Mouse (Mus musculus) liver, embryonic 16.5 days (tissue): ENCODE data around the gene Rubcnl. TPM values are rescaled to one million over a fixed set of nuclear protein-coding genes. Genes with fewer than 3 reads are reported as not detected.

Experiments
- ATAC-seq: fragments of 200-750 bp; cut with Nextera tagmentation; 2 replicates; pipeline ENCODE4 v1.8.0; 2017; ENCODE audit warnings: low read depth, mild to moderate bottlenecking, moderate number of reproducible peaks, moderate library complexity
- H3K27ac ChIP-seq: fragments of 300-500 bp; sonication (generic); 2 replicates; pipeline ENCODE4 v1.5.1; 2014; ENCODE audit warnings: mild to moderate bottlenecking, low read length
- H3K27me3 ChIP-seq: fragments of 300-500 bp; sonication (generic); 2 replicates; pipeline ENCODE4 v1.6.1; 2014; ENCODE audit warnings: low read depth, low read length, mixed read lengths; ENCODE audit not compliant: control insufficient read depth, insufficient read depth
- H3K36me3 ChIP-seq: fragments of 300-500 bp; sonication (generic); 2 replicates; pipeline ENCODE4 v1.6.1; 2014; ENCODE audit warnings: mild to moderate bottlenecking; ENCODE audit not compliant: control insufficient read depth, insufficient read depth
- H3K4me1 ChIP-seq: fragments of 300-500 bp; sonication (generic); 2 replicates; pipeline ENCODE4 v1.6.1; 2014; ENCODE audit warnings: low read depth, low read length, mixed read lengths; ENCODE audit not compliant: control insufficient read depth
- H3K4me2 ChIP-seq: fragments of 300-500 bp; sonication (generic); 2 replicates; pipeline ENCODE4 v1.6.1; 2014; ENCODE audit warnings: low read depth, low read length, mixed read lengths
- H3K4me3 ChIP-seq: fragments of 300-500 bp; sonication (generic); 2 replicates; pipeline ENCODE4 v1.5.1; 2014; ENCODE audit warnings: low read depth, mild to moderate bottlenecking, low read length
- H3K9ac ChIP-seq: fragments of 300-500 bp; sonication (generic); 2 replicates; pipeline ENCODE4 v1.6.1; 2014; ENCODE audit warnings: low read depth, low read length
- H3K9me3 ChIP-seq: fragments of 300-500 bp; sonication (generic); replicated peaks from 2 replicates; pipeline ENCODE4 v1.6.1; 2016; ENCODE audit warnings: low read length; ENCODE audit not compliant: control insufficient read depth
- WGBS: fragments of 180-500 bp; shearing (Covaris S2); extraction: QIAGEN DNeasy Blood & Tissue Kit; methylation state at CpG from one replicate; pipeline ENCODE4 v1.1.7; 2014; ENCODE audit not compliant: insufficient replicate concordance; 5-methylcytosine and 5-hydroxymethylcytosine counted together
- polyA plus RNA-seq: library from polyadenylated mRNA; unstranded; fragments of >200 nt; fragmentation: Nextera tagmentation; extraction: Ambion mirVana; gene quantifications from 2 replicates; pipeline ENCODE4 v1.2.1, GENCODE M21; 2015

Rubcnl gene
- polyA plus RNA-seq, 1 experiment from 2014 or later = 0.33 TPM

DNA sequence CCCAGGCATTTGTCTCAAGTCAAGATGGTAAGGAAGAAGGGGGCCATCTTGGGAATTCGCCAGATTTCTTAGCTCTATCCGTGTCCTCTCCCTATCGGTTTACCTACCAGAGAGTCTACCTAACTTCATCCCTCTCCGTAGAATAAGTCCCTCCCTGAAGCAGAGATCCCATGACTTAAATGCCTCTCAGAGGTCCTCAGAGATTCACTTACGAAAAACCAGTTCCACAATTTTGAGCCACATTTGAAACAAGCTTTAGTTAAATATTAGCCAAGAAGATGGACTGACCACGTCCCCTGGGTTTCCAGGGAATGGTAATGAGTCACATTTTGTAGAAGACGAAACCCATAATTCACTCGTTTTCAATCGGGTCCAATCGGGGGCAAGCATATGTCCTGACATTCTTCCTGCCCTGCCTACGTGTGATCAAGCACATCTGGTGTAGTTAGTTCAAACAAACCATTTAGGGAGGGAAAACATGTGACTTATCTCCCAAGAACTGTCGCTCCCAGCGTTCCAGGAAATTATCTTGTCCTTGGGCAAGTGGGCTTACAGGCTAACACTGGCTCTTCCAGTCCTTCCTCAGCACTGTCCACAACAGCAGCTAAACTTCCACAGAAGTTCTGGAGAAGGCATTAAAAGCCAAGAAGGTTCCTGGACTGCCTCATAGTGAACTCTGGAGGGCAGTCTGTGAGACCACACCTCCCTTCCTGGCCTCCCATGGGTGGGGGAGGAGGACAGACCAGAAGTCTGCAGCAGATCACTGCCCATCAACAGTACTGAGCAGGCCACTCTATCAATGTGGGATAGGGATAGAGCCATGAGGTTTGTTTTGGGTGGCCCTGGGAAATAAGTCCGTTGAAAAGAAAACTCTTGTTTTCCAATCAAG, 38.9 kb downstream of the Rubcnl start:
- no peak overlapping the region for H3K4me3 ChIP-seq
- 55% methylated on average over 14 of the region's 14 CpGs for WGBS
- H3K4me2 ChIP-seq = no peak overlapping the region
- no peak overlapping the region for H3K9ac ChIP-seq
- H3K9me3 ChIP-seq = no peaks in the 10 kb centered on the region
- no peaks in the 10 kb centered on the region for H3K36me3 ChIP-seq
- ATAC-seq = peak; percentile 69
- H3K27me3 ChIP-seq = no peaks in the 10 kb centered on the region
- peak overlapping the region; percentile 23; the same call in 1 of the 2 replicates for H3K27ac ChIP-seq
- H3K4me1 ChIP-seq = no peaks in the 10 kb centered on the region; the same call in 1 of the 2 replicates

DNA sequence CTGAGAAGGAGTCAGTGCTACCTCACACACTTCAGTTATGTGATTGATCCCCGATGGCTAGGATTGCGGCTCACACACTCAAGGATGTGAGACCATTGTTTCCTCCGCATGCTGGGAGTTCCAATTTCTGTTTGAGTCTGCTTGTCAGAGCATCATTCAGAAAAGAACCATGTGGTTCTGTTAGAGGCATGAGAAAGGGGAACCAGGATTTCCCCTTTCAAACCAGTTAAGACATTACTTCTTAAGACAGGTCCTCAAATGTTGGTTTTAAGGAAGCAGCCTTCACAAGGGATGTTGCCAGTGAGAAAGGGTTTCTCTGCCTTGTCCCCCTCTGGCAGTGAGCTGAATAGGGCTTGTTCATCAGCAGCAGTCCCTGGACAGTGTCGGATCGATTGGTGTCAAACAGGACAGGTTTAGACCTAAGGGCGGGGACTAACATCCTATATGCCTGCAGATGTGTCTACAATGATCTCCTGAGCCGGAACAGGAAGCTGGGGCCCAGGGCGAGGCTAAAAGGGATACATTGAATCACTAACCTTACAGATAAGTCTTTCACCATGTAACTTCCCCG, 41.1 kb downstream of the Rubcnl start:
- ATAC-seq = no peak
- no peaks in the 10 kb centered on the region; the same call in 1 of the 2 replicates for H3K4me1 ChIP-seq
- no peaks in the 10 kb centered on the region for H3K36me3 ChIP-seq
- no peaks in the 10 kb centered on the region for H3K27me3 ChIP-seq
- peak overlapping the region; percentile 59; the same call in 1 of the 2 replicates for H3K27ac ChIP-seq
- no peak overlapping the region for H3K9ac ChIP-seq
- H3K9me3 ChIP-seq = no peaks in the 10 kb centered on the region
- 19% methylated on average over 9 of the region's 9 CpGs for WGBS
- no peak overlapping the region for H3K4me3 ChIP-seq
- H3K4me2 ChIP-seq = no peak overlapping the region

DNA sequence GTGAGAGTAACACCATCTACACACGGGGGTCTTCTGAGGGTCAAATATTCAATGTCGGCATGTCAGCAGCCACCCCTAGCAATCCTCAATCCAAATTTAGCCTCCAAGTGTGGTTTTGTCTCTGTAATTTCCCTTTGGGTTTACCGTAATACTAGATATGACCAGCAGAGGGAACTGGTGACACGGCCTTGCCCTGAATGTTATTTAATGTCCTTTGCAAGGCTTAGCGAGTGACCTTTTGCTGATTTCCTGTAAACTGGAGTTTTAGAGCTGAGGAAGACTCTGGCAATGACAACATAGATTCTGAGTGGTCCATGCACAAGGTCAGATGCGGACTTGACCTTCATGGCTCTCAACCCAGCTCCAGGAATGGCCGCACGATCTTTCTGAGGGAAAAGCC, 44.7 kb downstream of the Rubcnl start:
- H3K9me3 ChIP-seq = no peaks in the 10 kb centered on the region
- H3K27me3 ChIP-seq = no peaks in the 10 kb centered on the region
- no peaks in the 10 kb centered on the region for H3K36me3 ChIP-seq
- no peak overlapping the region for H3K27ac ChIP-seq
- H3K4me1 ChIP-seq = no peaks in the 10 kb centered on the region
- no peak overlapping the region for H3K9ac ChIP-seq
- no peak for ATAC-seq
- WGBS = 26% methylated on average over 8 of the region's 8 CpGs
- no peak overlapping the region for H3K4me2 ChIP-seq
- H3K4me3 ChIP-seq = no peak overlapping the region

DNA sequence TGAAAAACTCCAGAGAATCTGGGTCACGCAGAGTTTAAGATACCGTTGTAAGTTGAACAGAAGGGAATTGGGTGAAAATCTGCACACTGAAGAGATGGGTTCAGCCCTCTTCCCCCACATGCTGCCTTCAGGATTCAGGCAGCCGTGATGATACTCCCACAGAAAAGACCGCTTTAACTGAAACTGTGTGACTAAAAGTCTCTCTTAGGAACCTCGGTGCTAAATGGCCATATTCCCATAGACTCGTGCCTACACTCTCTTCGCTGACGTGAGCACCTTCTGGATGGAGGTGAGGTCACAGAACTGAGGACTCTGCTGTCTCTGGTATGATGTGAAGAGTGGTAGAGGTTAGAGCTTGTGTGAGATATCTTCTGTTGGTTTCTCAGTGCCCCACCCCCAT, 48.1 kb downstream of the Rubcnl start:
- WGBS = 76% methylated on average over 8 of the region's 8 CpGs
- H3K4me3 ChIP-seq = no peak overlapping the region
- no peaks in the 10 kb centered on the region for H3K36me3 ChIP-seq
- H3K4me2 ChIP-seq = no peak overlapping the region
- ATAC-seq = no peak
- H3K27me3 ChIP-seq = no peaks in the 10 kb centered on the region
- no peaks in the 10 kb centered on the region for H3K9me3 ChIP-seq
- H3K27ac ChIP-seq = no peak overlapping the region
- H3K9ac ChIP-seq = no peak overlapping the region
- H3K4me1 ChIP-seq = no peaks in the 10 kb centered on the region

DNA sequence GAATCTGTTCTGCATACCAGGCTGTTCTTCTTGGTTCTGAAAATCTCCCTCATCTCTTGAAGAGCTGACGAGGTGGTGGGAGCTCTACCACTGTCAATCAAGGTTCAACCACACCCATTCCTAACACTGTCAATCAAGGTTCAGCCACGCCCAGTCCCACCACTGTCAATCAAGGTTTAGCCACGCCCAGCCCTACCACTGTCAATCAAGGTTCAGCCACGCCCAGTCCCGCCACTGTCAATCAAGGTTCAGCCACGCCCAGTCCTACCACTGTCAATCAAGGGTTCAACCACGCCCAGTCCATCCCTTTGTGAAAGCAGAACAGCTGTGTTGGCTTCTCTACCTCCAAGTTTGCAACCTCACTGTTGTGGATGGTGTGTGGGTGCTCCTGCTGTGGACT, 48.7 kb downstream of the Rubcnl start:
- no peaks in the 10 kb centered on the region for H3K36me3 ChIP-seq
- H3K9ac ChIP-seq = no peak overlapping the region
- H3K4me1 ChIP-seq = no peaks in the 10 kb centered on the region
- no peaks in the 10 kb centered on the region for H3K27me3 ChIP-seq
- 57% methylated on average over 7 of the region's 7 CpGs for WGBS
- no peak overlapping the region for H3K27ac ChIP-seq
- H3K4me3 ChIP-seq = no peak overlapping the region
- ATAC-seq = peak; percentile 35
- no peak overlapping the region for H3K4me2 ChIP-seq
- H3K9me3 ChIP-seq = no peaks in the 10 kb centered on the region

DNA sequence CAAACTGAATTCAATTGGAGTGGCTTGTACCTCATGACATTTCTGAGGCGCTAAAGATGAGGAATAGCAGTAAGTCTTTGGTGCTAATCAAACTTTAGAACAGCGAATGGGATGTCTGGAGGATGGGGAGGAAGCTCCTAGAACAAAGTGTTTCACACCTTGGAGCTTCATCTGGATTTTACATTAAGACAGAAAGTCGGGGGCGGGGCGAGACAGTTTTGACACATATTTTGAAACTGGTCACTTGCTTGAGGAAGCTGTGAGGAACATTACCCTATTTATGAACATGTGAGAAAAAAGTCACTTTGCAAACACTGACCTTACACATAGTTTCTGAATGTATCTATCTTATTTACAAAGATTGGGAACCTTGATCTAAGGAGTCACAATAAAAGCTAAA, 49.4 kb downstream of the Rubcnl start:
- WGBS = 68% methylated on average over 5 of the region's 5 CpGs
- H3K27ac ChIP-seq = no peak overlapping the region
- no peaks in the 10 kb centered on the region for H3K36me3 ChIP-seq
- no peak overlapping the region for H3K9ac ChIP-seq
- H3K4me3 ChIP-seq = no peak overlapping the region
- H3K4me1 ChIP-seq = no peaks in the 10 kb centered on the region
- no peak for ATAC-seq
- no peaks in the 10 kb centered on the region for H3K9me3 ChIP-seq
- no peak overlapping the region for H3K4me2 ChIP-seq
- no peaks in the 10 kb centered on the region for H3K27me3 ChIP-seq

DNA sequence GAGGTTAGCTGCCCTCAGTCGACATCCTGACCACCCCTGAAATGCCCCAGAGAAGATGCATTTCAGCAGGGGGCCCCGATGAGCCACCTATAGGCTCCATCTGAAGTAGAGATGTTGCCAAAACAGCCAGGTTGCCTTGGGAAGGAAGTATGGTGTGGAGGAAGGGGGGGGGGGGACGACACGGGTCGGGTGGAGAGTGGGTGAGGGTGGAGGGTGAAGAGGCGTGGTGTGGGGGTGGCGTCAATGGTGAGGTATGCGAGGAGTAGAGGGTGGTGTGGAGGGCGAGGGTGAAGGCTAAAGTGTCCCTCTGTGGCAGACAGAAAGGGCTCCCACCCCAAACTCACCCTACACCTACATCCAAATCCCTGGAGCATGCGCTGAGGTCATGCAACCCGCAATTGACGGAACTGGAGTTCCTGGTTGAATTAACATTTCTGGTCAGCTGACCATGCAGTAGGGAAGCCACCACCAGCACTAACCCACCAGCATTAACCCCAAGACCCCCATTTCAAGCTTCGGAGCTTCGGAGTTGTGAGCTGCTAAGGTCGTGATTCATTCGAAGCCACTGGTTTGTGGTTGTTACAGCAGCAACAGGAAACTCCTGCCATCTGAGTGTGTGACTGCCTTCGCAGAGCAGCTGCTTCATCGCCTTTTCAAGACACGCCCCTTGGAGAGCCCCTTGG, 52.7 kb downstream of the Rubcnl start:
- Histone ChIP-seq H3K9me3 (no peaks in the 10 kb centered on the region), H3K36me3 (no peaks in the 10 kb centered on the region), H3K4me1 (no peaks in the 10 kb centered on the region), H3K4me3 (peak overlapping the region; percentile 5; the same call in 1 of the 2 replicates), H3K4me2 (peak overlapping the region; percentile 44), H3K27me3 (no peaks in the 10 kb centered on the region), H3K9ac (no peak overlapping the region), H3K27ac (peak overlapping the region; percentile 58; the same call in 1 of the 2 replicates)
- 12% methylated on average over 19 of the region's 19 CpGs for WGBS
- ATAC-seq = no peak

DNA sequence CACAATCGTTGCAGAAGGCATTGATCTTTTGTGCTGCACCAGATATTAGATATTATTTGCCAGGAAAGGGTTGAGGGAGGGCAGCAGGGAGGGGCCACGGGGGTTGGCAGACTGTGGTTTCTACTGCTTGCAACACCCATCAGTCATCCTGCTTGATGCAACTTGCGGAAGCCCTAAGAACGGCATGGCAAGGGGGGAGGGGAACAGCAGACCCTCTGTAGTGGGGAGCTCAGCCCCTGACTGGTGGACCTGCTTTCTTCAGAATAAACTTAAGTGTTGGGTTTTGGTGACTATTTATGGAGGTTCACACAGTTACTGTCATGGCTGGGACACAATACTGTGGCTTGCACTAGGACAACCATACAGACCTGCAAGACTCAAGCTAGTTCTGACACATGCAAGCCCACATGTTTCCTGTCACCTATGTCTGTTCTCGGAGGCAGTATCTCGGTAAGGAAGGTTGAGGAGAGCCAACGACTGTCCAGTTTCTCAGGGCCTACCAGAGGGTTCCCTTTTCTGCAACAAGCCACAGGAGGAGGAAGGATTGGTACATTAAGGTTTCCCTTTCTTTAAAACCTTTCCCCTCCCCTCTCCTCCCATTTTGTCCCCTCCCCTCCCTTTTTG, 53.6 kb downstream of the Rubcnl start:
- 17% methylated on average over 7 of the region's 7 CpGs for WGBS
- no peaks in the 10 kb centered on the region for H3K27me3 ChIP-seq
- H3K4me3 ChIP-seq = no peak overlapping the region
- H3K9ac ChIP-seq = no peak overlapping the region
- peak overlapping the region; percentile 44; the same call in 1 of the 2 replicates for H3K4me2 ChIP-seq
- H3K36me3 ChIP-seq = no peaks in the 10 kb centered on the region
- H3K27ac ChIP-seq = peak overlapping the region; percentile 72
- ATAC-seq = peak; percentile 56
- H3K4me1 ChIP-seq = no peaks in the 10 kb centered on the region
- H3K9me3 ChIP-seq = no peaks in the 10 kb centered on the region
